20 mouse cellular contexts compared by ENCODE assay signal in the genomic region with DNA sequence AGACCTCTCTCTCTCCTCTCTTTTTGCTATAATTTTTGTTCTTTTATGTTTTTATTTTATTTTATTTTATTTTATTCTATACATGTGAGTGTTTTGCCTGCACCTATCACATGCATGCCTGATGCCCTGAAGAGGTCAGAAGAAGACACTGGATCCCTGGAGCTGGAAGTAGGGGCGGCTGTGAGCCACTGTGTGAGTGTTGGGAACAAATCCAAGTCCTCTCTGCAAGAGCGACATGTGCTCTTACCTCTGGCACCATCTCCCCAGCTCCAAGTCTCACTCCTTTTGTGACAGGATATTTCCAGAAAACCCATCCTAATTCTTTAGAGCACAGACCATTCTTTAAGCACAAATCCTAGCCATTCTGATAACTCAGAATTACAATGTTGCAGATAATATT.
"Had no signal": no experiment of that assay in that cellular context is flagged by ENCODE, and none has a peak within 500 bp of the region (broad histone marks: within the 10 kb centered on the region; RNA-seq: fewer than 3 reads in every experiment).

No protein-coding gene starts in this region.

- H3K36me3 ChIP-seq: limb, embryonic 12.5 days; limb, embryonic 15.5 days; midbrain, embryonic 12.5 days; midbrain, embryonic 15.5 days; neural tube, embryonic 12.5 days; neural tube, embryonic 15.5 days had no signal

- H3K4me1 ChIP-seq: limb, embryonic 15.5 days; midbrain, embryonic 12.5 days; midbrain, embryonic 15.5 days; neural tube, embryonic 12.5 days; neural tube, embryonic 15.5 days had no signal

- DNase-seq: kidney, postnatal 10 days; kidney, postnatal 36 days; layer of hippocampus, postnatal 36 days; left cerebral cortex, postnatal 4 days; liver, postnatal 0 days; lung, embryonic 14.5 days; right cerebral cortex, adult 18-20 months; right cerebral cortex, postnatal 14 days; right cerebral cortex, postnatal 4 days; spleen, adult 18-20 months; thymus, adult 18-20 months; thymus, postnatal 36 days had no signal

- H3K9me3 ChIP-seq: limb, embryonic 12.5 days; limb, embryonic 15.5 days; midbrain, embryonic 12.5 days; midbrain, embryonic 15.5 days; neural tube, embryonic 12.5 days; neural tube, embryonic 15.5 days had no signal

- H3K4me3 ChIP-seq: limb, embryonic 12.5 days; limb, embryonic 15.5 days; midbrain, embryonic 12.5 days; midbrain, embryonic 15.5 days; neural tube, embryonic 12.5 days; neural tube, embryonic 15.5 days had no signal

- H3K27me3 ChIP-seq: limb, embryonic 12.5 days; limb, embryonic 15.5 days; midbrain, embryonic 12.5 days; midbrain, embryonic 15.5 days; neural tube, embryonic 12.5 days; neural tube, embryonic 15.5 days had no signal

- H3K27ac ChIP-seq: limb, embryonic 12.5 days; limb, embryonic 15.5 days; liver, embryonic 14.5 days; macrophage; midbrain, embryonic 12.5 days; midbrain, embryonic 15.5 days; neural tube, embryonic 12.5 days; neural tube, embryonic 15.5 days had no signal
